Mouse (Mus musculus) thymus, postnatal 4 days (tissue): ENCODE measurements around the gene Gpx2.

Experiments
- DNase-seq: peaks from one replicate; pipeline ENCODE4 v3.0.0; 2021

Gpx2 gene

GRCm38 (mm10) chr12:76795350-76795749 lies at the start of gene Gpx2:
TSS of gene Gpx2 (minus strand) at chr12:76795554.
- no peak for DNase-seq

- DNase-seq = no peak
Observed at GRCm38 (mm10) chr12:76844346-76845061, 49.1 kb upstream of the Gpx2 start.

- no peak for DNase-seq
Observed at GRCm38 (mm10) chr12:76840081-76840480, 44.7 kb upstream of the Gpx2 start.

GRCm38 (mm10) chr12:76839298-76839697 lies 43.9 kb upstream of the Gpx2 start:
- no peak for DNase-seq

DNA sequence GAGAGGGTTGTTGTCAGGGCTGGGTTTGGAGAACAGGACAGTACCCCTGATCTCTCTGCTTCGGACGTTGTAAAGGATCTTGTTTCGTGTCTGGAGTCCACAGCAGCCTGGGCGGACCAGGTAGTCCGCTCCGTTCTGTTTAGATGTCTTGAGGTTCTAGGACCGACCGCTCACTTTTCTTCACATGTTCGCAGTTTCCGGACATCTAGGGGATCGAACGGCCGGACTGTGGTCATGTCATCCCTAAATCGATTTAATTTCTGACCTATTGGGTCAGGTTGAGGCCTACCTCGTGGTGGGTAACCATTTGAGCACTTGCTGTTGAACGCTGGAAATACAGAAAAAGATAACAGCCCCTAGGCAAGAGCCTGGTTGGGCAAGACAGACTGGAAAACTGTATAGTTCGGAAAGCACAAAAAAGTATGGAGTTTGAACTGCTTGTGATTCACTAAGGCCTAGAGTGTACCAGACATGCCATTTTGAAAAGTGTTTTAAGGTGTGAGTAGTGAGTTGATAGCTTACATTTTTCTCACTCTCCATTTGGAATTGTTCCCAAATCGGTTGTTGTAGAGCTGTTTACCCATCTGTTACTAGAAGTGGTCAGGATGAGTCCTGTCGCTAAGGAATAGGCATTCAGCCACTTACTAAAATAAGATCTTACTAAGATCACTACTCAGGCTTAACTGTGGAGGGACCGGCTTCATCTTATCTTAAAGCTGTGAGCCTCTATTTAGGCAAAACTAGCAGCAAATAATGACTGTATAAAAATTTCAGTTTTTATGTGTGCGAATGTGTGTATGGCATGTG lies 42.7 kb upstream of the Gpx2 start:
- DNase-seq = no peak

GRCm38 (mm10) chr12:76837101-76837843 lies 41.9 kb upstream of the Gpx2 start:
- peak; percentile 98 for DNase-seq

- peak; percentile 34 for DNase-seq
Observed at GRCm38 (mm10) chr12:76832704-76833103, 37.4 kb upstream of the Gpx2 start.

- no peak for DNase-seq
Observed at GRCm38 (mm10) chr12:76825283-76825682, 29.9 kb upstream of the Gpx2 start.

DNA sequence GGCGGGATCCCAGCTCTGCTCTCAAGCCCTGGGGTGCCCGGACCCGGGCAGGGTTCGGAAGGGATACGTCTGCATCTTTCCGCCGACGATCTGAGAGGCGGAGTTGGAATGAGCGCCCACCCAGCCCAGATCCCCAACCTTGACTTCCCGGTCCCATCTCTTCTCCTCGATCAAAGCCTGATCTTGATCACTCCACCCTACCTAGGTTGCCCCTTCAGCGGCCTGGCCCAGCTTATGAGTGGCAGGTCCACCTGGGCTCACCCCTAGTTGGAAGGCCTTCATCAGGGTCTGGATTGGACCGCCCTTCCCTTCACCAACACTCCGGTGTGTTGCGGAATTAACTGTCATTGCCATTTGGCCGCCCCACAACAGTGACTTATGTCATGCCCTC lies 27.3 kb upstream of the Gpx2 start, which contains the start of gene Rab15:
Gene Rab15, minus strand, starts transcription at position 258 of the 391 bp plus-strand sequence.
- no peak for DNase-seq

DNA sequence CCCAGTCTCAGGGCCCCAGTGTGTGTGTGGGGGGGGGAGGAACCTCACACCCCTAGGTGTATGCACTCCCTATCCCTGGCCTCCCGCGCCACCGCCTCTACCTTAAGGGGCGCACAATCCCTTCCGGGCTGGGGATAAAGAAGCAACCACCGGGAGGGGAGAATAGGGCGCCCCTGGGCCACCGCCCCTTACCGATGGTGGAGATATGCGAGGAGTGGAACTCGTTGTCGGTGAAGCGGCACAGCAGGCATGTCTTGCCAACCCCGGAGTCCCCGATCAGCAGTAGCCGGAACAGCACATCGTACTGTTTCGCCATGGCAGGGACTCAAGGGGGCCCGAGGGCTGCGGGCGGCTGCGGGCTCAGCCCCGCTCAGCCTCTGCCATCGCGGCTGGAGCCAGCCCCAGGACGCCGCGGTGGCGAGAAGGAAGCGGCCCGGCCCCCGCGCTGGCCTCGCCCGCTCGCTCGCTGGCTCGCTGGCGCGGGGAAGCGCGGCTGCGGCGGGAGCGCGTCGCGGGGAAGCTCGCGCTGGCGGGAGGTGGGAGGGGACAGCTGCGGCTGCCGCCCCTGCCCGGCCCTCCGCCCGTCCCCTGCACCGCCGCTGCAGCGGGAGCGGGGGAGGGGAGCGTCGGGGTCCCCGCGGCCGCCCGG lies 26.8 kb upstream of the Gpx2 start:
- peak; percentile 51 for DNase-seq

GRCm38 (mm10) chr12:76820615-76821014 lies 25.3 kb upstream of the Gpx2 start:
- no peak for DNase-seq

- DNase-seq = no peak
Observed at GRCm38 (mm10) chr12:76819816-76820215, 24.5 kb upstream of the Gpx2 start.

GRCm38 (mm10) chr12:76818908-76819307 lies 23.6 kb upstream of the Gpx2 start:
- DNase-seq = no peak

GRCm38 (mm10) chr12:76818120-76818519 lies 22.8 kb upstream of the Gpx2 start:
- no peak for DNase-seq

GRCm38 (mm10) chr12:76817176-76817575 lies 21.8 kb upstream of the Gpx2 start:
- DNase-seq = no peak

DNA sequence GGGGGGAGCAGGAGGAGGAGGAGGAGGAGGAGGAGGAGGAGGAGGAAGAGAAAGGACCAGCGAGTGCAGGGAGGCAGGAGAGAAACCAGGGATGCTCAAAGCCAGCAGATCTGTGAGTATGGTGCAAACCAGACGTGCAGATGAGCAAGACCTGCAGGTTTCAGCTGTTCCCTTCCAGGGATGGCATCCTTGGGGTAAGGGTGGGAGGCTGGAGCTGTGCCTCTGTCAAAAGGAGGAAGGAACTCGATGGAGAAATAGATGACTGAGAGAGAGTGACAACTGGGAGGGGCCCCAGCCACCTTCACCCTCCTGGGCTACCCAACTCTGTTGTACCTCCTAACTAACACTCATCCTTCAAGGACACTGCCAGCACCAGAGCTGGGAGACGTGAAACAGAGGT lies 21.4 kb upstream of the Gpx2 start:
- no peak for DNase-seq

DNA sequence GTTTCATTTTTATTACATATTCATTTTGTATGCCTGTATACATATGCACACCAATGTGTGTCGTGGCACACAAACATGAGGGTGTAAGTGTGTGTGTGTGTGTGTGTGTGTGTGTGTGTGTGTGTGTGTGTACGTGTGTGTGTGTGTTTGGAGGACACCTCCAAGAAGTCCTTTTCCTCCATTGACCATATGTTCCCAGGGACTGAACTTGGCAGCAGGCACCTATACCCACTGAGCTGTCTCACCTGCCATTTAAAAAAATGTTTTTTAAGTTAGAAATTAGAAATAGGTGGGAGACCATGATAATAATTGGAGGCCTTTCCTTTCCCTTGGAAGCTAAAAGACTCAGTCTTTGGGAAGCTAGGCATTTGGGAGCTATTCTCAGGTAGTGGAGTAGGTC lies 18.8 kb upstream of the Gpx2 start:
- no peak for DNase-seq

GRCm38 (mm10) chr12:76813543-76813942 lies 18.2 kb upstream of the Gpx2 start:
- no peak for DNase-seq

GRCm38 (mm10) chr12:76811006-76811405 lies 15.7 kb upstream of the Gpx2 start:
- DNase-seq = no peak

DNA sequence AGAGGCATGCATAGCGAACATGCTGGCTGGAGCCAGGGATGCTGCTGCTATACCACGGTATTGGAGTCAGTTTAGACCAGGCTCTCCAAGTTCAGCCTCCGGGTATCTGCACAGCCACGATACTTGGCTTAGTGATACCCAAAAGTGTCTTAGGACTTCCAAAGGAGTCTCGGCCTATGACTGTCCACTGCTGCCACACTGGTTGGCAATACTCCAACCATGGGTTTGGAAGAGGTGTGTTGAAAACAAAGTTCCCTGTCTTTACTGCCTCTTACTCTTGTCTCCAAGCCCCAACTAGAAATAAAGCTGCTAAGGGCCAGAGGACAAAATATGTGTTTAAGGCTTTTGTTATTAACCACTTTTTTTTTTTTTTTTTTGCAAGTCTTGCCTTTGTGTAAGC lies 15.1 kb upstream of the Gpx2 start:
- no peak for DNase-seq

- no peak for DNase-seq
Observed at GRCm38 (mm10) chr12:76807796-76808195, 12.4 kb upstream of the Gpx2 start.

DNA sequence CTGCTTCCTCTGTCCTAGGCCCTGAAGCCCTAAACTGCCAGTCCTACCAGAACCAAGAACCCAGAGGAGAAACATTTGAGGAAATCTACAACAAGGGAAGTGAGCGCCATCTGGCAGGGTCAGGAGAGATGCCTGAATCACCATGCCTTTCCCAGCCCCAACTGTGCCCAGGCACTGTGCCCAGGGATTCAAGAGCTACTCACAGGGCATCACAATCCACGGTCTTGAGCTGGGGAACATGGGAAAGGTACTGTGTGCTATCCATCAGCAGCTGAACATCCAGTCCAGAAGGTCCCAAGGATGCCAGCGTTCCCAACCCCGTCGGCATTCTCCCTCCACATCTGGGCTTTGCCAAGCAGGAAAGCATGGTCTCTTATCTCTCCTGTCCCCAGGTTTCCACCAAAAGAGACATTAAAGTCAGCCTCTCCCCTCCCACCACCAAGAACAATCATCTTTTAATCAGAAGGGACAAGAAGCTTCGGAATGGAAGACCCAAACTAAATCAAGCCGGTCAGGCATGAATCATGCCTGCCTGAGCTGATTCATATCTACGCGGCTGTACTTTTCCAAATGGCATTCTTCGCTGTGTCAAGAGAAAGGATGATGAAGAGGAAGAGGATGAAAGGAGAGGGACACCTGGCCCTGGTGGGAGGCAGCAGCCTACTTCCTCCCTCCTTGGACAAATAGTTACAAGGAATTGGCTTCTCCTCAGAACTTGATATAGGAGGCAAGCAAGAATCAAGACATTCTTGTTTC lies 9.9 kb upstream of the Gpx2 start:
- no peak for DNase-seq
